Mouse (Mus musculus) heart, adult 2 months (tissue): ENCODE data around the gene Dnah10.

Experiments used
- CTCF ChIP-seq: fragments of 200-600 bp; IDR thresholded peaks from 2 replicates; pipeline ENCODE4 v1.8.1; 2022; ENCODE audit warnings: antibody characterized with exemption, mild to moderate bottlenecking, moderate library complexity
- EP300 ChIP-seq: fragments of 200-500 bp; IDR thresholded peaks from 2 replicates; pipeline ENCODE4 v1.6.1; 2011; ENCODE audit warnings: low read depth, low read length, control low read depth; ENCODE audit not compliant: insufficient read depth
- POLR2A ChIP-seq: fragments of 200-500 bp; IDR thresholded peaks from 2 replicates; pipeline ENCODE4 v1.6.1; 2011; ENCODE audit warnings: mild to moderate bottlenecking, low read depth, low read length, control low read depth; ENCODE audit not compliant: insufficient read depth

- TF ChIP-seq EP300 (no peak), CTCF (no peak), POLR2A (no peak)
Measured at GRCm38 (mm10) chr5:124774552-124774951, 49.7 kb downstream of the Dnah10 start.
